Mouse (Mus musculus): Measurements from ENCODE around the gene Pif1. TPM values are rescaled to one million over a fixed set of nuclear protein-coding genes. Genes with fewer than 3 reads are reported as not detected.

Pif1 gene
- total and polyA plus RNA-seq, 3 experiments: 14.9 to 15.5 TPM; not detected in 1

DNA sequence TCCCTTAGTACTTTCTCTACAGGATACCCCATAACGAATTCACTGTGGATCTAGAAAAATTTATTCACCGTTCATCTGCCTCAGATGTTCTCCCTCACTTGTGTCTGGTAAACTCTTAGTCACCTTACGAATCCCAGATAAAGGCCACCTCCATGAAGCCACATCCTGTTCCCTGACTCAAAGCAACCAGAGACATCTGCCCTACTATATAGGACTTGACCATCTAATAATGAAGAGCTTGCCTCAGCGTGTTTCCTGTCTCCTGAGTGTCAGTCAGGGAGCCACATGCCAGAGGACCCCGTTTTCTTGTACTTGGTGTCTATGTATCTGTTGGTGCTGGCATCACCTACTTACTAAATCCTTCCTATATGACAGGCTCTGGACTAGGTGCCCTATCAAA lies 37.3 kb upstream of the Pif1 start:
- Histone ChIP-seq H3K79me2 (ENCODE audit: control insufficient read depth, insufficient read depth, low read length, poor library complexity) (no peaks in the 10 kb centered on the region), H3K27me3 (ENCODE audit: control insufficient read depth in 1 of 2, insufficient read depth in 2 of 2, low read length in 2 of 2) (no peaks in the 10 kb centered on the region), H3K4me1 (ENCODE audit: control insufficient read depth in 1 of 2, insufficient read depth in 2 of 2, low read length in 2 of 2) (peaks cover 23 to 56% of the 10 kb centered on the region in 2 experiments), H3K4me3 (ENCODE audit: control insufficient read depth in 1 of 2, insufficient read depth in 1 of 2, low read depth in 2 of 2, low read length in 2 of 2) (peak overlapping the region in 1 of 2 experiments; percentile 19; a peak in 1 of 4 replicates), H3K9me3 (replicated peaks; ENCODE audit: insufficient read depth, low read length) (no peaks in the 10 kb centered on the region), H3K27ac (ENCODE audit: control insufficient read depth, low read depth, low read length) (peak overlapping the region; percentile 83), H3K9ac (ENCODE audit: control insufficient read depth, low read depth, low read length, poor library complexity, severe bottlenecking) (peak overlapping the region; percentile 5; the same call in 1 of the 2 replicates), H3K36me3 (ENCODE audit: control insufficient read depth in 1 of 2, insufficient read depth in 2 of 2, low read length in 2 of 2) (peaks cover 0 to 51% of the 10 kb centered on the region in 2 experiments; a peak in 2 of 4 replicates)
- DNase-seq (ENCODE audit: low read depth, low spot score): peak; percentile 45
- TF ChIP-seq POLR2AphosphoS5 (IDR thresholded peaks at IDR 0.05; ENCODE audit: borderline replicate concordance, low read depth, low read length) (no peak), KAT2A (conservative IDR thresholded peaks at IDR 0.05; ENCODE audit: low read depth, low read length) (no peak), ZNF384 (IDR thresholded peaks at IDR 0.05; ENCODE audit: low read depth, low read length) (no peak), MEF2A (IDR thresholded peaks at IDR 0.05; ENCODE audit: extremely low read depth, insufficient replicate concordance, low read depth, low read length, poor library complexity, severe bottlenecking) (no peak), MYC (IDR thresholded peaks at IDR 0.05; ENCODE audit: low read depth, low read length) (no peak), BHLHE40 (IDR thresholded peaks at IDR 0.05; ENCODE audit: borderline replicate concordance, low read depth, low read length) (no peak), ZMIZ1 (IDR thresholded peaks at IDR 0.05; ENCODE audit: low read depth, low read length) (no peak), CHD2 (IDR thresholded peaks at IDR 0.05; ENCODE audit: low read length) (no peak), POLR2A (IDR thresholded peaks at IDR 0.05; ENCODE audit: control insufficient read depth in 1 of 2, insufficient read depth in 1 of 2, low read depth in 1 of 2, low read length in 2 of 2, poor library complexity in 1 of 2) (no peak), RAD21 (IDR thresholded peaks at IDR 0.05; ENCODE audit: low read depth, low read length) (no peak), MAX (IDR thresholded peaks at IDR 0.05; ENCODE audit: low read length) (no peak; the same call in 1 of the 2 replicates), ETS1 (IDR thresholded peaks at IDR 0.05; ENCODE audit: low read depth, low read length) (no peak), RCOR1 (IDR thresholded peaks at IDR 0.05; ENCODE audit: low read depth, low read length) (no peak), CTCF (IDR thresholded peaks at IDR 0.05 in 2 of 3, conservative IDR thresholded peaks at IDR 0.05 in 1 of 3; ENCODE audit: control insufficient read depth in 1 of 3, insufficient read depth in 1 of 3, low read depth in 2 of 3, low read length in 3 of 3, poor library complexity in 1 of 3, severe bottlenecking in 1 of 3) (no peak), E2F4 (IDR thresholded peaks at IDR 0.05; ENCODE audit: borderline replicate concordance, low read depth, low read length) (no peak), SIN3A (IDR thresholded peaks at IDR 0.05; ENCODE audit: low read length) (no peak), MAFK (IDR thresholded peaks at IDR 0.05; ENCODE audit: borderline replicate concordance, low read depth, low read length) (no peak)

DNA sequence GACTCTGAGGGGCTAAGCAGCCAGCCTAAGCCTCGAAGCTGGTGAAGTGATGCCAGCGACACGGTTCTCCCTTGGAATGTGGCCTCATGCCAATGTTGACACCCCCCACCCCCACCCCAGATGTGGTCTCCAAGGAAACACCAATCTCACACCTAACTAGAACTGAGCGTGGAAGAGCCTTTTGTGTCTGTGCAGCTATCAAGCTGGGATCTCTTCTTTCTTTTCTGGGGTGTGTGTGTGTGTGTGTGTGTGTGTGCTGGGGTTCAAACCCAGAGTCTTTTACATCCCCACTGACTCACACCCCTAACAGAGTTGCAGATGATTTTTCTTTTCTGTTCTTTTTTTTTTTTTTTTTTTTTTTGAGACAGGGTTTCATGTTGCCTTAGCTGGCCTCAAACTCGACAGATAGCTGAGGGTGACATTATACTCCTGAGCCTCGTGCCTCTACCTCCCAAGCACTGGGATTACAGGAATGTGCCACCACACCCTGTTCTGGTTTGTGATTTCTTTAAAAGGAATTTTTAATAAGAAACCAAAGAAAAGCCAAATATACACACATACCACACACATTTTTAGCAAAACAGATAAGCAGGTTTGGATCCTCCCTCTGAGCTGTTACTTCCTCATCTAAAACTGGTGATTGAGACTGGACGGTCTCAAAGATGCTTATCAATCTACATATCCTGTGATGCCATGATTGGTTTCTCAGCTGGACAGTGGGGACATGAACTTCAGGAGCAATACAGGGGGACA lies 36.7 kb upstream of the Pif1 start:
- DNase-seq (ENCODE audit: low read depth, low spot score): peak; percentile 75
- Histone ChIP-seq H3K9me3 (replicated peaks; ENCODE audit: insufficient read depth, low read length) (no peaks in the 10 kb centered on the region), H3K27me3 (ENCODE audit: control insufficient read depth in 1 of 2, insufficient read depth in 2 of 2, low read length in 2 of 2) (no peaks in the 10 kb centered on the region), H3K79me2 (ENCODE audit: control insufficient read depth, insufficient read depth, low read length, poor library complexity) (no peaks in the 10 kb centered on the region), H3K9ac (ENCODE audit: control insufficient read depth, low read depth, low read length, poor library complexity, severe bottlenecking) (peak overlapping the region; percentile 24; the same call in 1 of the 2 replicates), H3K36me3 (ENCODE audit: control insufficient read depth in 1 of 2, insufficient read depth in 2 of 2, low read length in 2 of 2) (peaks cover 0 to 54% of the 10 kb centered on the region in 2 experiments; a peak in 2 of 4 replicates), H3K4me1 (ENCODE audit: control insufficient read depth in 1 of 2, insufficient read depth in 2 of 2, low read length in 2 of 2) (peaks cover 23 to 57% of the 10 kb centered on the region in 2 experiments), H3K4me3 (ENCODE audit: control insufficient read depth in 1 of 2, insufficient read depth in 1 of 2, low read depth in 2 of 2, low read length in 2 of 2) (no peak overlapping the region; a peak in 1 of 4 replicates), H3K27ac (ENCODE audit: control insufficient read depth, low read depth, low read length) (peak overlapping the region; percentile 83)
- TF ChIP-seq SIN3A (IDR thresholded peaks at IDR 0.05; ENCODE audit: low read length): peak; percentile 42
- no peak for TF ChIP-seq GABPA (IDR thresholded peaks at IDR 0.05; ENCODE audit: low read depth, low read length)
- 0 out of 2 replicates have a peak, but pooled peaks have one; percentile 38 for TF ChIP-seq MYC (IDR thresholded peaks at IDR 0.05; ENCODE audit: low read depth, low read length)
- peak; percentile 63 for TF ChIP-seq ZMIZ1 (IDR thresholded peaks at IDR 0.05; ENCODE audit: low read depth, low read length)
- TF ChIP-seq POLR2AphosphoS5 (IDR thresholded peaks at IDR 0.05; ENCODE audit: borderline replicate concordance, low read depth, low read length): no peak
- no peak for TF ChIP-seq USF2 (IDR thresholded peaks at IDR 0.05; ENCODE audit: borderline replicate concordance in 1 of 2, insufficient read depth in 1 of 2, low read depth in 1 of 2, low read length in 2 of 2)
- TF ChIP-seq MYB (IDR thresholded peaks at IDR 0.05; ENCODE audit: low read depth, low read length): 0 out of 2 replicates have a peak, but pooled peaks have one; percentile 14
- TF ChIP-seq USF1 (IDR thresholded peaks at IDR 0.05; ENCODE audit: low read depth, low read length): no peak
- TF ChIP-seq NRF1 (IDR thresholded peaks at IDR 0.05; ENCODE audit: insufficient read depth, low read depth, low read length, poor library complexity, severe bottlenecking): no peak
- no peak for TF ChIP-seq TCF12 (IDR thresholded peaks at IDR 0.05; ENCODE audit: low read depth, low read length)
- peak; percentile 96 for TF ChIP-seq ZNF384 (IDR thresholded peaks at IDR 0.05; ENCODE audit: low read depth, low read length)
- TF ChIP-seq MXI1 (IDR thresholded peaks at IDR 0.05; ENCODE audit: low read depth, low read length): 0 out of 2 replicates have a peak, but pooled peaks have one; percentile 24
- no peak for TF ChIP-seq ZC3H11A (IDR thresholded peaks at IDR 0.05; ENCODE audit: low read depth, low read length)
- peak; percentile 94 for TF ChIP-seq GATA1 (IDR thresholded peaks at IDR 0.05; ENCODE audit: low read depth, low read length)
- no peak for TF ChIP-seq MAX (IDR thresholded peaks at IDR 0.05; ENCODE audit: low read length)
- peak; percentile 50 for TF ChIP-seq BHLHE40 (IDR thresholded peaks at IDR 0.05; ENCODE audit: borderline replicate concordance, low read depth, low read length)
- no peak for TF ChIP-seq E2F4 (IDR thresholded peaks at IDR 0.05; ENCODE audit: borderline replicate concordance, low read depth, low read length)
- TF ChIP-seq POLR2A (IDR thresholded peaks at IDR 0.05; ENCODE audit: control insufficient read depth in 1 of 2, insufficient read depth in 1 of 2, low read depth in 1 of 2, low read length in 2 of 2, poor library complexity in 1 of 2): peak; percentile 31 to 37; a peak in 1 of 4 replicates
- TF ChIP-seq KAT2A (conservative IDR thresholded peaks at IDR 0.05; ENCODE audit: low read depth, low read length): no peak
- no peak for TF ChIP-seq CHD2 (IDR thresholded peaks at IDR 0.05; ENCODE audit: low read length)

All from MEL (cell line).